Mouse (Mus musculus): ENCODE measurements around the gene Crhr1.

GRCm38 (mm10) chr11:104209041-104209440 is 76.4 kb downstream of the Crhr1 start:
- TF ChIP-seq CTCF (conservative IDR thresholded peaks at IDR 0.05; ENCODE audit: low read length), result no peak
- TF ChIP-seq NANOG (IDR thresholded peaks at IDR 0.05; ENCODE audit: borderline replicate concordance, low read length), result no peak
- no peak for TF ChIP-seq POU5F1 (IDR thresholded peaks at IDR 0.05; ENCODE audit: borderline replicate concordance, low read length)

Data from E14TG2a.4 (cell line).